Mouse (Mus musculus): ENCODE measurements around the gene Parvg.

DNA sequence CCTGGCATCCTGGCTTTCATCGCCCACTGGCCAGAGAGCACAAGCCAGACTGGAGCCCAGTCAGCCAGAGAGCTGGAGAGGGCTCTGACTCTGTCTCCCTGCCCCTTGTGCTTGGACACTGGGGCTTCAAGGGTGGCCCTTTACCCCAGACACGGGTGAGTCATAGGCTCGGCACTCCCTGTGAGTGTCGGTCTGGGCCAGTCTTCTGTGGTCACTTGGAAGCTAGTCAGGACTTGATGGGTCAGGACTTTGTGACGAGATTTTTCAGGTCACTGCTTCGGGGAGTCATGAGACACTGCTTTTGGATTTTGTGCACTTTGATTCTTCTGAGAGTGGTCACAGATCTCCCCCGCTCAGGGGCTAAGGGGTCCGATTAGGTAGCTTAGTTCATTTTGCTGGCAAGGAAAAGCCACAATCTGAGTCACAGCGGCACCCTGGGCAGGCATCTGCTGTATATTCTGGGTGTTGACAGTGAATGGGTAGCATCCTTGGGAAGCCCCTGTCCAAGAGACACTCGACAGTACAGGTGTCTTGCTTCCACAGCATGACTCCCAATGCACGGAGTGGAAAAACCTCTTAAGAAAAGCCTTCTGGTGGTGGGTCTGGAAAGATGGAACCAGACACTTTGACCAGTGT, 43.0 kb upstream of the Parvg start:
- no peak for TF ChIP-seq CTCF (IDR thresholded peaks at IDR 0.05; ENCODE audit: low read depth, low read length)
- TF ChIP-seq GATA1 (IDR thresholded peaks at IDR 0.05; ENCODE audit: borderline replicate concordance, low read length): no peak
- TF ChIP-seq GATA2 (IDR thresholded peaks at IDR 0.05; ENCODE audit: borderline replicate concordance, low read depth, low read length): no peak
- TF ChIP-seq TAL1 (conservative IDR thresholded peaks at IDR 0.05; ENCODE audit: low read depth, low read length): no peak
